Comparison of ENCODE assay signal across 8 mouse cellular contexts in the genomic region with DNA sequence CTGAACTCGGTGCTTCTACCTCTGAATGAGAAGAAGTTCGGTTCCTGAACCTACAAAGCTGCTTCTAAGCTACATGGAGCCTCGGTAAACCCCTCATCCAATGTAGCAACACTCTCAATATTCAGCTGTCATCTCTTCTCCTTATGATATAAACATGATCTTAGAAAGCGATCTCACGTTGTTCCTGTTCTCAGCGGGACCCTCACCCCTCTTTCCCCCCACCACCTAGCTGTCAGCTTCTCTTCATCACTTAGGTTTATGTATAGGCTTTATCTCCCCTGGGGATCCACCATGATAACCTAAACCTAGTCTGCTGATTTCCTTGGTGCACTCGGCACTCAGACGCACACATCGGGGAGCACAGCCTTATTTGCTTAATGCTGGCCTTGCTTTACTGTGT. TPM values are rescaled to one million over a fixed set of nuclear protein-coding genes. Genes with fewer than 3 reads are reported as not detected.
A peak's percentile ranks its signal among the peaks of the same experiment; 100 is the strongest.
DNase-seq lines count a peak whose midpoint lies in the region; ATAC-seq and TF ChIP-seq lines count a peak whose summit lies in the region.

Gene Gtf3c5, minus strand, starts transcription at position 101 of the 400 bp plus-strand sequence.

- no peak for DNase-seq in adrenal gland, adult 18-20 months (ENCODE audit: low spot score in 2 of 2)
- no peak for DNase-seq in adrenal gland, adult (ENCODE audit: inconsistent age in 2 of 2, low spot score in 1 of 2)
- no peak for DNase-seq in spleen, adult 2 months (ENCODE audit: low read depth in 1 of 2, low spot score in 2 of 2)
- DNase-seq in spleen, postnatal 14 days (ENCODE audit: low spot score in 2 of 2) = no peak
- DNase-seq in liver, embryonic 14.5 days (ENCODE audit: low read depth in 3 of 3, low spot score in 3 of 3) = no peak
- no peak for DNase-seq in right cerebral cortex, postnatal 14 days
- no peak for DNase-seq in urinary bladder, postnatal 25 days (ENCODE audit: low spot score)

- 83% methylated on average over 9 of the region's 9 CpGs for WGBS in spleen, adult 2 months
- 77% methylated on average over 9 of the region's 9 CpGs for WGBS in hindbrain, embryonic 12.5 days
- 69% methylated on average over 9 of the region's 9 CpGs for WGBS in liver, embryonic 14.5 days (ENCODE audit: insufficient replicate concordance)

- peak within 1 kb of the TSS; percentile 85 for H3K4me3 ChIP-seq in spleen, adult 2 months (ENCODE audit: extremely low read depth, insufficient read depth, insufficient read length)
- peak within 1 kb of the TSS; percentile 75 for H3K4me3 ChIP-seq in hindbrain, embryonic 12.5 days
- peak within 1 kb of the TSS; percentile 86 to 99 for H3K4me3 ChIP-seq in liver, embryonic 14.5 days (ENCODE audit: insufficient read depth in 1 of 2, low read depth in 2 of 2, low read length in 2 of 2)

- TF ChIP-seq CTCF in spleen, adult 2 months (IDR thresholded peaks at IDR 0.05; ENCODE audit: extremely low read depth, insufficient read depth, insufficient read length, insufficient replicate concordance) = no peak
- TF ChIP-seq CTCF in liver, embryonic 14.5 days (IDR thresholded peaks at IDR 0.05; ENCODE audit: low read depth) = no peak

- peak within 1 kb of the TSS; percentile 78 for H3K9ac ChIP-seq in hindbrain, embryonic 12.5 days
- H3K9ac ChIP-seq in liver, embryonic 14.5 days (replicated peaks) = peak within 1 kb of the TSS; percentile 79

- no peaks in the 10 kb centered on the region for H3K4me1 ChIP-seq in spleen, adult 2 months (ENCODE audit: control insufficient read depth, insufficient read depth, insufficient read length)
- H3K4me1 ChIP-seq in hindbrain, embryonic 12.5 days = peaks cover 24% of the 10 kb centered on the region
- peaks cover 0 to 6% of the 10 kb centered on the region in 2 experiments; a peak in 2 of 4 replicates for H3K4me1 ChIP-seq in liver, embryonic 14.5 days (replicated peaks; ENCODE audit: control insufficient read depth in 2 of 2, insufficient read depth in 2 of 2, low read length in 1 of 2)

- H3K4me2 ChIP-seq in hindbrain, embryonic 12.5 days (replicated peaks) = peak within 1 kb of the TSS; percentile 69
- peak within 1 kb of the TSS; percentile 85 for H3K4me2 ChIP-seq in liver, embryonic 14.5 days (ENCODE audit: low read depth)

- H3K9me3 ChIP-seq in hindbrain, embryonic 12.5 days (replicated peaks) = no peaks in the 10 kb centered on the region
- H3K9me3 ChIP-seq in liver, embryonic 14.5 days (ENCODE audit: control insufficient read depth, low read length) = no peaks in the 10 kb centered on the region

- no peak for ATAC-seq in hindbrain, embryonic 12.5 days (ENCODE audit: low FRiP score)
- ATAC-seq in liver, embryonic 14.5 days (ENCODE audit: insufficient read depth) = no peak

- no peak for TF ChIP-seq POLR2A in spleen, adult 2 months (IDR thresholded peaks at IDR 0.05; ENCODE audit: low read depth, low read length)

- H3K36me3 ChIP-seq in spleen, adult 2 months (ENCODE audit: control insufficient read depth, insufficient read depth, low read length) = no peaks in the 10 kb centered on the region
- peaks cover 16% of the 10 kb centered on the region for H3K36me3 ChIP-seq in hindbrain, embryonic 12.5 days
- H3K36me3 ChIP-seq in liver, embryonic 14.5 days (replicated peaks; ENCODE audit: control insufficient read depth, insufficient read depth, low read depth) = no peaks in the 10 kb centered on the region; the same call in 1 of the 2 replicates

- TF ChIP-seq EP300 in liver, embryonic 14.5 days (IDR thresholded peaks at IDR 0.05; ENCODE audit: low read depth) = no peak

- peak within 1 kb of the TSS; percentile 68 for H3K27ac ChIP-seq in spleen, adult 2 months (ENCODE audit: insufficient read depth, low read length)
- peak within 1 kb of the TSS; percentile 93 for H3K27ac ChIP-seq in hindbrain, embryonic 12.5 days
- peak within 1 kb of the TSS; percentile 64 for H3K27ac ChIP-seq in liver, embryonic 14.5 days

- H3K27me3 ChIP-seq in spleen, adult 2 months (ENCODE audit: control insufficient read depth, insufficient read depth, low read length) = no peaks in the 10 kb centered on the region
- peaks cover 5% of the 10 kb centered on the region; the same call in 1 of the 2 replicates for H3K27me3 ChIP-seq in hindbrain, embryonic 12.5 days
- H3K27me3 ChIP-seq in liver, embryonic 14.5 days (ENCODE audit: control insufficient read depth, insufficient read depth, low read length) = no peaks in the 10 kb centered on the region

RNA-seq across cellular contexts. Expression of gene Gtf3c5, which starts in this region (rescaled TPM):
- total RNA-seq in adrenal gland, adult 18-20 months (2021) = 10 to 100 TPM; 15.2 to 17.2 TPM
- 13.3 and 15.4 TPM in 2 replicates for polyA plus RNA-seq in spleen, adult 2 months (2012; rRNA removed)
- 50.0 and 50.5 TPM in 2 replicates for polyA plus RNA-seq in hindbrain, embryonic 12.5 days (2016; fragmentation: Nextera tagmentation; extraction: Ambion mirVana)
- 10.0 and 11.6 TPM in 2 replicates for polyA plus RNA-seq in liver, embryonic 14.5 days (2012; rRNA removed)
- 7.6 and 9.0 TPM in 2 replicates for polyA plus RNA-seq in liver, embryonic 14.5 days (2014; fragmentation: Nextera tagmentation; extraction: Ambion mirVana)
